Mouse (Mus musculus): ENCODE data around the gene Olfr70.

DNA sequence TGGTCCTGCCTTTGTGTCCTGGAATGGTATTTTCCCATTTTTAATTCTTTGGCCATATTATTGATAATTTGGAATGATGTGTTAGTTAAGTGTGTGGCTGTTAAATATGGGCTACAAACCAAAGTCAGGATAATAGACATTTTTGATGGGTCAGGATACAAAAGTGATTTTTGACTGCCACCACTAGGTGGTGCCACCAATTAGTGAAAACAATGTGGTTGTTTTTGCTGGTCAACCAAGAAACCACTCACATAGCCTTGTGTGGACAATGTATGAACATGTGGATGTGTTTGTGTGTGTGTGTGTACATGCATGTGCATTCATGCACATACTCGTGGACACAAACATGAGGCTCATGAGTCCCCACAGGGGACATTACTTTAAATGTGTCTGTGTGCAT, 24.2 kb upstream of the Olfr70 start:
- TF ChIP-seq CTCF (IDR thresholded peaks at IDR 0.05; ENCODE audit: low read depth): peak; percentile 79
- no peak for TF ChIP-seq EP300 (IDR thresholded peaks at IDR 0.05; ENCODE audit: low read depth)
